Comparison of ENCODE assay signal across 8 mouse cellular contexts in the genomic region with DNA sequence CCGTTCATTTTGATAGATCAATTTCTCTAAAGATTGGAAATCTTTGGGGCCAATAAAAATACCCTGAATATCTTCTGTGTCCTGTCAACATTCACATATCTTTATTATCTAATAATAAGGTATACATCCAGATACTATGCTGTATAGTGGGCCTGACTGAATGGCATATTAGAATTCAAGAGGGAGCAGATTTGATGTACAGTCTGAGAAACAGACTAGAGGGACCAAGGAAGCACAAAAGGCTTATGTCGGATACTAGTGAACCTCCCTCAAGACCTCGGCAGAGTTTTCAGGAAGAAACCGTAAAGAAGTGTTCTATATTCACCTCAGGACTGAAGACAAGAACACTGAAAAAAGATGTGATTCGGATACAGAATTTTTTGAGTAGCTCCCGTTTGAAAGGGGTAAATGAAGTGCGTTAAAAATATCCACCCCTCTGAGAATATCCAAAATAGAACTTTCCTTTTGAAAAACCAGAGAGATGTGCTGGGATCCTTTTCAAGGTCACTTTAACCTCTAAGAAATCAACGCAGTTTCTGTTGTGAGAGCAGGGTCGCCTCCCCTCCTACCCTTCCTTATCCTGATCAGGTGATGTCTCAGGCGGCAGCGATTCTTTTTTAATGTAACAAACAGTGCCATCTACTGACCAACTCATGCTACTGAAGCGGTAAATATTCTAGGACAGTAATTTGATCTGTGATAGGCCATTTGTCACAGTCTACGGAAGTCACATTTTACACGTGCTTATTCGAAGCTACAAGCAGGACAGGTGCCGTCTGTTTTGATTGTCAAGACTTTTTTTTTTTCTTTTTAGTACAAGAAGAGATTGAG.
DNase-seq lines count a peak whose midpoint lies in the region; ATAC-seq and TF ChIP-seq lines count a peak whose summit lies in the region.

No protein-coding gene starts in this region.

- H3K9me3 ChIP-seq in E14TG2a.4 (ENCODE audit: low read length), result no peaks in the 10 kb centered on the region
- no peaks in the 10 kb centered on the region for H3K9me3 ChIP-seq in liver, postnatal 0 days (ENCODE audit: low read length)
- H3K9me3 ChIP-seq in neural tube, embryonic 13.5 days, result no peaks in the 10 kb centered on the region

- H3K4me1 ChIP-seq in E14TG2a.4 (replicated peaks; ENCODE audit: low read depth, low read length), result no peaks in the 10 kb centered on the region
- H3K4me1 ChIP-seq in liver, postnatal 0 days (ENCODE audit: insufficient read depth), result no peaks in the 10 kb centered on the region
- 0 out of 2 replicates have a peak, but pooled peaks cover 4% of the 10 kb centered on the region for H3K4me1 ChIP-seq in neural tube, embryonic 13.5 days (replicated peaks)

- WGBS in liver, postnatal 0 days (ENCODE audit: insufficient replicate concordance), result 26% methylated on average over 16 of the region's 16 CpGs
- WGBS in neural tube, embryonic 13.5 days, result 21% methylated on average over 16 of the region's 16 CpGs

- H3K36me3 ChIP-seq in E14TG2a.4 (ENCODE audit: insufficient read depth, low read length), result no peaks in the 10 kb centered on the region
- no peaks in the 10 kb centered on the region for H3K36me3 ChIP-seq in liver, postnatal 0 days (replicated peaks; ENCODE audit: insufficient read depth, low read length)
- no peaks in the 10 kb centered on the region for H3K36me3 ChIP-seq in neural tube, embryonic 13.5 days

- no peak overlapping the region for H3K27ac ChIP-seq in liver, postnatal 0 days (ENCODE audit: low read depth)
- no peak overlapping the region for H3K27ac ChIP-seq in neural tube, embryonic 13.5 days (replicated peaks)

- peak; percentile 86 for TF ChIP-seq CTCF in E14TG2a.4 (conservative IDR thresholded peaks at IDR 0.05; ENCODE audit: low read length)
- TF ChIP-seq CTCF in liver, postnatal 0 days (IDR thresholded peaks at IDR 0.05; ENCODE audit: low read depth), result peak; percentile 68

- no peak overlapping the region for H3K9ac ChIP-seq in liver, postnatal 0 days (replicated peaks)
- no peak overlapping the region; the same call in 1 of the 2 replicates for H3K9ac ChIP-seq in neural tube, embryonic 13.5 days

- intact Hi-C loops in heart, postnatal 10 days (cut with DNase I), result loop anchor here (1.0 to 5.0 kb wide), 3 partner anchors 159 to 632 kb away; no protein-coding TSS in a partner anchor

- H3K4me3 ChIP-seq in E14TG2a.4 (replicated peaks; ENCODE audit: low read length), result no peak overlapping the region
- H3K4me3 ChIP-seq in liver, postnatal 0 days (ENCODE audit: low read depth, low read length), result no peak overlapping the region
- H3K4me3 ChIP-seq in neural tube, embryonic 13.5 days, result peak overlapping the region; percentile 10; the same call in 1 of the 2 replicates

- TF ChIP-seq EP300 in liver, postnatal 0 days (IDR thresholded peaks at IDR 0.05; ENCODE audit: low read depth), result no peak

- ATAC-seq in liver, postnatal 0 days, result no peak
- ATAC-seq in neural tube, embryonic 13.5 days (ENCODE audit: low read depth), result peak; percentile 93

- H3K27me3 ChIP-seq in E14TG2a.4 (ENCODE audit: insufficient read depth, low read length), result peaks cover 14% of the 10 kb centered on the region
- no peaks in the 10 kb centered on the region for H3K27me3 ChIP-seq in liver, postnatal 0 days (ENCODE audit: insufficient read depth, low read length)
- no peaks in the 10 kb centered on the region for H3K27me3 ChIP-seq in neural tube, embryonic 13.5 days

- H3K4me2 ChIP-seq in liver, postnatal 0 days (ENCODE audit: low read depth, low read length), result no peak overlapping the region
- peak overlapping the region; percentile 44 for H3K4me2 ChIP-seq in neural tube, embryonic 13.5 days

- DNase-seq in brain, adult 2 months (ENCODE audit: low read depth, low spot score), result peak; percentile 63
- DNase-seq in fibroblast of lung, adult 2 months (ENCODE audit: low read depth), result peak; percentile 24
- DNase-seq in heart, postnatal 10 days, result peak; percentile 70 to 74
- peak; percentile 37 to 56 for DNase-seq in kidney, postnatal 25 days
- DNase-seq in liver, postnatal 0 days, result no peak
- peak; percentile 7 for DNase-seq in thymus, postnatal 4 days
